Mouse (Mus musculus) midbrain, embryonic 11.5 days (tissue): ENCODE results near the gene Tnfrsf13b. TPM values are rescaled to one million over a fixed set of nuclear protein-coding genes. Genes with fewer than 3 reads are reported as not detected.
A peak's percentile ranks its signal among the peaks of the same experiment; 100 is the strongest.

ENCODE experiments used
- ATAC-seq: fragments of 200-750 bp; cut with Nextera tagmentation; 2 replicates; pipeline ENCODE4 v1.8.0; 2017; ENCODE audit warnings: moderate TSS enrichment, moderate library complexity; ENCODE audit not compliant: low FRiP score
- DNase-seq: peaks from one replicate; pipeline ENCODE4 v3.0.0; 2015; ENCODE audit warnings: low spot score; ENCODE audit errors: missing footprints
- H3K27ac ChIP-seq: fragments of 300-500 bp; sonication (generic); 2 replicates; pipeline ENCODE4 v1.5.1; 2014; ENCODE audit warnings: low read depth, low read length
- H3K27me3 ChIP-seq: fragments of 300-500 bp; sonication (generic); 2 replicates; pipeline ENCODE4 v1.6.1; 2014; ENCODE audit warnings: mild to moderate bottlenecking, low read length, moderate library complexity, mixed read lengths; ENCODE audit not compliant: control insufficient read depth, insufficient read depth
- H3K36me3 ChIP-seq: fragments of 300-500 bp; sonication (generic); 2 replicates; pipeline ENCODE4 v1.6.1; 2014; ENCODE audit warnings: mild to moderate bottlenecking, low read length, moderate library complexity, mixed read lengths; ENCODE audit not compliant: control insufficient read depth, insufficient read depth
- H3K4me1 ChIP-seq: fragments of 300-500 bp; sonication (generic); 2 replicates; pipeline ENCODE4 v1.6.1; 2014; ENCODE audit warnings: low read length; ENCODE audit not compliant: control insufficient read depth, insufficient read depth
- H3K4me2 ChIP-seq: fragments of 300-500 bp; sonication (generic); 2 replicates; pipeline ENCODE4 v1.6.1; 2014; ENCODE audit warnings: mild to moderate bottlenecking, moderate library complexity
- H3K4me3 ChIP-seq: fragments of 300-500 bp; sonication (generic); 2 replicates; pipeline ENCODE4 v1.5.1; 2014; ENCODE audit warnings: low read depth, low read length
- H3K9ac ChIP-seq: fragments of 300-500 bp; sonication (generic); 2 replicates; pipeline ENCODE4 v1.6.1; 2014; ENCODE audit warnings: low read length
- H3K9me3 ChIP-seq: fragments of 300-500 bp; sonication (generic); 2 replicates; pipeline ENCODE4 v1.6.1; 2016; ENCODE audit warnings: low read length; ENCODE audit not compliant: control insufficient read depth
- WGBS: fragments of 180-500 bp; shearing (Covaris S2); extraction: QIAGEN DNeasy Blood & Tissue Kit; methylation state at CpG from one replicate; pipeline ENCODE4 v1.1.7; 2014; 5-methylcytosine and 5-hydroxymethylcytosine counted together
- polyA plus RNA-seq: library from polyadenylated mRNA; unstranded; fragments of >200 nt; fragmentation: Nextera tagmentation; extraction: Ambion mirVana; gene quantifications from 2 replicates; pipeline ENCODE4 v1.2.1, GENCODE M21; 2014

Tnfrsf13b gene
- polyA plus RNA-seq, 1 experiment from 2014 or later, result 1.1 TPM

GRCm38 (mm10) chr11:61193392-61193791, 66.8 kb downstream of the Tnfrsf13b start:
- Histone ChIP-seq H3K27me3 (no peaks in the 10 kb centered on the region), H3K4me3 (no peak overlapping the region), H3K36me3 (no peaks in the 10 kb centered on the region), H3K27ac (no peak overlapping the region), H3K4me1 (no peaks in the 10 kb centered on the region), H3K4me2 (no peak overlapping the region), H3K9me3 (no peaks in the 10 kb centered on the region), H3K9ac (no peak overlapping the region)
- 9% methylated on average over 9 of the region's 9 CpGs for WGBS
- ATAC-seq (no peak), DNase-seq (peak; percentile 97)

DNA sequence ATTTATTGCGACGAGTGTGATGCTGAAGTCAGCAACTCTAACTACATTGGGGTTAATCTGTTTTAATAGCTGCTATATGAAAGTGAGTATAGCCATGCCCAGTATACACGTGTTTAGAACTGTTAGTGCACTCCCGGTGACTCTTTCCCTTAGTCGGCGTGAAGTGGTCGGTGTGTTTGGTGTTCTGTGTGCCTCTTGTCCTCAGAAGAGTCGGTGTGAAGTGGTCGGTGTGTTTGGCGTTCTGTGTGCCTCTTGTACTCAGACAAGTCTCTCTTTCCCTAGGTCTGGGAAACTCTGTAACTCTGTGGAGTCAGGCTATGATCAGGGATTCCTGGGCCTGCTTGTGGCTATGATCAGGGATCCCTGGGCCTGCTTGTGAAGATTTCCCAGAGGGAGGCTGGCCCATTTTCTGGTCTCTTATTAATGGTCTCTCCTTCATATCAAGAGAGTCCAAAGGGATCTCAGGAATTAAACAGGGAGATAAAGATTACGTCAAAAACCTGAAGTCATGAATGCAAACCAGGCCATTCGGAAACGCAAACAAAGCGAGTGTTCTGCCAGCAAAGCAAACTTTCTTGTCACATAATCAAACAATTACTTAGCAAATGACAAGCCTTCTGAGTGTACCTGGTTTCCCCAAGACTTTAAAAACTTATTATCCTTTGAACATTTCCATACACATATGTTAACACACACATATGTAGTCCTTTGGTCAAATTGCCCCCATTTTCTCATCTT, 70.2 kb downstream of the Tnfrsf13b start:
- no peaks in the 10 kb centered on the region for H3K36me3 ChIP-seq
- WGBS, result 87% methylated on average over 14 of the region's 14 CpGs
- H3K4me2 ChIP-seq, result no peak overlapping the region
- no peaks in the 10 kb centered on the region for H3K27me3 ChIP-seq
- H3K4me3 ChIP-seq, result no peak overlapping the region
- ATAC-seq, result no peak
- H3K9ac ChIP-seq, result no peak overlapping the region
- H3K4me1 ChIP-seq, result no peaks in the 10 kb centered on the region
- H3K27ac ChIP-seq, result no peak overlapping the region
- no peak for DNase-seq
- H3K9me3 ChIP-seq, result no peaks in the 10 kb centered on the region

- Histone ChIP-seq H3K4me1 (no peaks in the 10 kb centered on the region), H3K4me2 (no peak overlapping the region), H3K9me3 (no peaks in the 10 kb centered on the region), H3K9ac (no peak overlapping the region), H3K36me3 (no peaks in the 10 kb centered on the region), H3K27me3 (no peaks in the 10 kb centered on the region), H3K27ac (no peak overlapping the region), H3K4me3 (no peak overlapping the region)
- DNase-seq, result no peak
- ATAC-seq, result no peak
Observed at GRCm38 (mm10) chr11:61197935-61198334, 71.4 kb downstream of the Tnfrsf13b start.

Other genes with a start within 250 kb of the Tnfrsf13b start
- gene Tmem11, start 247.5 kb upstream of the Tnfrsf13b start, polyA plus RNA-seq, result 60.2 and 67.2 TPM in 2 replicates
- gene Natd1, start 212.0 kb upstream of the Tnfrsf13b start, polyA plus RNA-seq, result 18.3 and 24.3 TPM in 2 replicates
- 34.2 and 37.4 TPM in 2 replicates for gene Map2k3, start 194.7 kb upstream of the Tnfrsf13b start, polyA plus RNA-seq
- gene Kcnj12, start 104.2 kb upstream of the Tnfrsf13b start, polyA plus RNA-seq, result 0.16 and 0.33 TPM in 2 replicates
- 284 and 292 TPM in 2 replicates for gene Usp22, start 48.3 kb downstream of the Tnfrsf13b start, polyA plus RNA-seq
- gene Aldh3a1, start 80.8 kb downstream of the Tnfrsf13b start, polyA plus RNA-seq, result not detected in 2 replicates
- 26.0 and 27.2 TPM in 2 replicates for gene Aldh3a2, start 140.7 kb downstream of the Tnfrsf13b start, polyA plus RNA-seq
- not detected in 2 replicates for gene Slc47a2, start 216.1 kb downstream of the Tnfrsf13b start, polyA plus RNA-seq